Mouse (Mus musculus) heart, postnatal 4 days (tissue): ENCODE measurements at regions not wholly inside any gene's neighbourhood (a gene's known extent, or its start where the extent isn't known, plus 50 kb on each side); places are given as distances from the start of the nearest gene placed in this dataset.

Experiments used
- DNase-seq: peaks from one replicate; pipeline ENCODE4 v3.0.0; 2021

DNA sequence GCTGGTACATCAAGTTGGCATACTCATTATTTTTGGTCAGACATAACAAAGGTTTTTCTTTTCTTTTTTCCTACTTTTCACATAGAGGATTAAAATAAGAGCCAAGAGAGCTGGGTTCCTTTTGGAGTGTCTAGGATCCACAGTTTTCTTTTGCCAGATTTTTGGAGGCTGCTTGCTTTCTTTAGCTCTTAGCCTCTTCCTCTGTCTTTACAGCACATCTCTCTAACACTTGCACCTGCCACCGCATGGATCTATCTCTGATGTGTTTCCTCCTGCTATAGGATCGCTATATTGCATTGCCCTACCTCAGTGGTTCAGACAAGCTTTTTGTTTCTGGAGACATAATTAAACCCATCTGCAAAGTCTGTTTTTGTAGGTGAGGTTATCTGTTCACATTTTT is 339.9 kb downstream of the Rpl10l start:
- DNase-seq, result no peak

DNA sequence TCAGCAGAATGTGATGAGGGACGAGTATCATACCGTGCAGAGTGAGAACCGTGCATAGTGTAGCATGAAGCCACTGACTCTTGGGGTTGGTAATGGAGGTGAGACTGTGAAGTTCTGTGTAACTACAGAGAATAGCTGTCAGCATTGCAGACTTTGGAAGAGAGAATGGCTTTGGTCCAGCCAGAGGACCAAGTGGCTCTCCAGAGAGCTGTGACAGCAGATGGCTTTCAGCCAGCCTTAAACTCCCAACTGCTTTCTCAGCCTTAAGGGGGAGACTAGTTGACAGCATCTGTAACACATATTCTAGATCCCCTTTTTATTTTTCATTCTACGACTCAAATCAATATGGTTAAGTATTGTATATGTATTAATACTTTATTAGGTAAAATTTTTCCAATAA is 342.0 kb downstream of the Rpl10l start:
- peak; percentile 6 for DNase-seq

DNA sequence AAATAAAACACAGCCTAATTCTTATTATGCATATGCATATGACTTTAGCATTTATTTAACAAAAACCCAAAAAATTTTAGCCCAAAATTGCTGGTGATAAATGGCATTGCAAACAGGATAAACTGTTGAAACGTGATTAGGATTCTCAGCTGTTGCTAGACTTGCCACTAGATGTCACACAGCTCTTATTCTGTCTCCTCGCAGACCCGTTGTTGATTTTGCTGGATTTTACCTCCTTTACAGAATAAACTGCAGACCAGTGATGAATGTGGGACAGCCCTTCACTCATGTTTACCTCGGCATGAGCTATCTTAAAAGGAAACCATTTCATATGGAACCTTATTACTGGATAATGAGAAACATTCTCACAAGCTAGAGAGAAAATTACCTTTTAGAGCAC is 352.4 kb downstream of the Rpl10l start:
- no peak for DNase-seq

DNA sequence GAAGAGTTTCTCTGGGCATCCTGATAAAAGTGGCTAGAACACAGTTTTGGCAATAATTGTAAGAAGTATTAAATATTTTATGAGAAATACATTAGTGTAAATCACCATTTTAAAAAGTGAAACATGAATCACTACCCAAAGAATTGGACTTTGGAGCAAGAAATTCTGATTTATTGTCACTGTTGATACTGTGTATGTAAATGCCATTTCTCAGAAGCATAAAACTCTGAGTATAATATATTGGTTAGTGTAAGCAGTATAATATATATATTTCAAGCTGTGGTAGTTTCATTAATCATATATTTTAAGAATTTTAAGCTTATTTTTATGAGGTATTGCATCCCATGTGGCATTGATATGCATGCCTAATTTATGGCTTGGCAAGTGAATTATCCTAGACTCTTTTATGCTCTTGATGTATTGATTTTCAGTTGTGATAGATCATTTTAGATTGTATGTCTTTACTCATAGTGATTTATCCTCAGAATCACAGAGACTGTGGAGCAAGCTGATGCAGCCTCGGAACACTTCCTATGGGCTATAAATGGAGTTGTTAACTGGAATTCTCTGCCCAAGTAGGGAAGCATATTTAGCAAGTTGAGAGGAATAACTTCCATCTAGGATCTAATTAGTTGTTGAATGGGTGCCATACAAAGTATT is 354.4 kb downstream of the Rpl10l start:
- DNase-seq, result no peak
